Mouse (Mus musculus): Measurements from ENCODE around the gene Mob1a. TPM values are rescaled to one million over a fixed set of nuclear protein-coding genes. Genes with fewer than 3 reads are reported as not detected.
A peak's percentile ranks its signal among the peaks of the same experiment; 100 is the strongest.

Gene Mob1a
- polyA plus RNA-seq, 1 experiment, result 2.4 TPM

DNA sequence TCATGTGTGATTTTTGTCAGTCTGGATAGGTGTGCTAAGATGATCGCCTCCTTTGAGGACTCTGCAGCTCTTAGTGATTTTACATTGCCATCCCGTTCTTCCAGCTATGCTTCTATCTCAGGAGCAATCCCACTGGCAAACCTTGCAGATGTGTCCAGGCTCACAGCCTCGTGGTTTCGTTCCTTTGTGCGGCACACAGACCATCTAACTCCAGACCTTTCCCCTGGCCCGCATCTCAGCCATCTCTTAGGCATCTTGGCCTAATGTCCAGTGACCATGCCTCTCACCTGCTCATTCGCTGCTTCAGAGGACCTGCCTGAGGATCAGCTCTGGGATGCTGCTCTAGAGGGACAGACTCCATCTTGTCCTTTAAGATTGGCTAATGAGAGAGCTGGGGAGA lies 24.4 kb downstream of the Mob1a start:
- Histone ChIP-seq H3K4me3 (replicated peaks) (peak overlapping the region; percentile 82), H3K9me3 (ENCODE audit: control insufficient read depth, low read length) (no peaks in the 10 kb centered on the region), H3K4me1 (ENCODE audit: control insufficient read depth) (peaks cover 76% of the 10 kb centered on the region), H3K27me3 (ENCODE audit: control insufficient read depth) (no peaks in the 10 kb centered on the region), H3K36me3 (ENCODE audit: control insufficient read depth) (peaks cover 81% of the 10 kb centered on the region)
- TF ChIP-seq TAL1 (IDR thresholded peaks at IDR 0.05; ENCODE audit: low read length), result no peak
- TF ChIP-seq GATA1 (IDR thresholded peaks at IDR 0.05; ENCODE audit: low read length), result no peak

DNA sequence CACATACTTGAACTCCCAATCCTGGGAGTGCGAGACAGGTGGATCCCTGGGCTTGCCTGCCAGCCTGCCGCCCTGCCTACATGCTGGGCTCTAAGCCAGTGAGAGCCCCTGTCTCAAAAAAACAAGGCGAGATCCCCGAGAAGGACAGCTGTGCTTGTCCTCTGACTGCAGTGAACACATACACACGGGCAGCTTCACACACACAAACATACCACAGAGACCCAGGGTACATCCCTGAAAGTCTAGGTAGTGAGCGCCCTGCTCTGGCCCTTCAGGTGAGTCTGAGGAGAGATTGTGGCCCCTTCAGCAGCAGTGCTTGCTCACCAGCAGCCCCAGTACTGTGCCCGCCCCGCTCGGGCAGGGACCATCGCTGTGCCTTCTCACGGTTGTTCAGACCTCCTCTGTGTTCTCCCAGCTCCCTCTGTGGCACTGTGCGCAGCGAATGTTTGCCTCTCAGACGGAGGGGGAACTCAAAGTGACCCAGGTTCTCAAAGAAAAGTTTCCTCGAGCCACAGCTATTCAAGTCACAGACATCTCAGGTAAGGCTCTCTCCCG lies 25.1 kb downstream of the Mob1a start:
- H3K9me3 ChIP-seq (ENCODE audit: control insufficient read depth, low read length), result no peaks in the 10 kb centered on the region
- no peaks in the 10 kb centered on the region for H3K27me3 ChIP-seq (ENCODE audit: control insufficient read depth)
- peak overlapping the region; percentile 82 for H3K4me3 ChIP-seq (replicated peaks)
- TF ChIP-seq GATA1 (IDR thresholded peaks at IDR 0.05; ENCODE audit: low read length), result no peak
- no peak for TF ChIP-seq TAL1 (IDR thresholded peaks at IDR 0.05; ENCODE audit: low read length)
- peaks cover 82% of the 10 kb centered on the region for H3K4me1 ChIP-seq (ENCODE audit: control insufficient read depth)
- peaks cover 85% of the 10 kb centered on the region for H3K36me3 ChIP-seq (ENCODE audit: control insufficient read depth)

DNA sequence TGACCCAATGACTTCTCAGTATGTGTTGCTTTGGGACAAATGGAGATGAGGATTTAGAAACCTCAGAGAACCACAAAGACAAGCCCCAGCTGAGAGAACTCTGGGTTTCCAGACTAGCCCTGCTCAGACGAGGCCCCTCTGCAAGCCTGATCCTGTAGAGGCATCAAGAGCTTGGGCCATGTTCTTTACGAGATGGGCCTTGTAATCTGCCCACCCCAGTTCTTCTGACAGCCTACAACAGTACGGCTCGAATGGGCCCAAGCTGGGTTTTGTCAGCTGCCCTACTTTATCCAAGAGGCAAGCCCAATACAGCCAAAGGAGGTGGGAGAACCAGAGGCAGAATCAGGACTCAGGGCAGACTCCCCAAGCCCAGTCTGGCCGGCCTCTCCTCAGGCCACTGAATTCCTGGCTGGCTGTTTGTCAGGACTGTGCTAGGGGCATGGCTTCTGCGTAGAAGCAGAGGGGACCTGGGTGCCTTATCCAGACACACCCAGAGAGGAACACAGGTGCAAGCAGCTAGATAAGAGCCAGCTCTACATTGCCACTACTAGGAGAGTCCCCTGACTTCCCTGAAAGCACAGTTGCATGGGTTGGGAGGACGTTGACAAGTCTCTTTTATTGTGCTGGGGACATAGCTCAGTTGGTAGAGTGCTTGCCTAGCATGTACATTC lies 25.8 kb downstream of the Mob1a start:
- TF ChIP-seq GATA1 (IDR thresholded peaks at IDR 0.05; ENCODE audit: low read length), result peak; percentile 99
- peak; percentile 99 for TF ChIP-seq TAL1 (IDR thresholded peaks at IDR 0.05; ENCODE audit: low read length)
- Histone ChIP-seq H3K4me1 (ENCODE audit: control insufficient read depth) (peaks cover 88% of the 10 kb centered on the region), H3K4me3 (replicated peaks) (peak overlapping the region; percentile 82)

DNA sequence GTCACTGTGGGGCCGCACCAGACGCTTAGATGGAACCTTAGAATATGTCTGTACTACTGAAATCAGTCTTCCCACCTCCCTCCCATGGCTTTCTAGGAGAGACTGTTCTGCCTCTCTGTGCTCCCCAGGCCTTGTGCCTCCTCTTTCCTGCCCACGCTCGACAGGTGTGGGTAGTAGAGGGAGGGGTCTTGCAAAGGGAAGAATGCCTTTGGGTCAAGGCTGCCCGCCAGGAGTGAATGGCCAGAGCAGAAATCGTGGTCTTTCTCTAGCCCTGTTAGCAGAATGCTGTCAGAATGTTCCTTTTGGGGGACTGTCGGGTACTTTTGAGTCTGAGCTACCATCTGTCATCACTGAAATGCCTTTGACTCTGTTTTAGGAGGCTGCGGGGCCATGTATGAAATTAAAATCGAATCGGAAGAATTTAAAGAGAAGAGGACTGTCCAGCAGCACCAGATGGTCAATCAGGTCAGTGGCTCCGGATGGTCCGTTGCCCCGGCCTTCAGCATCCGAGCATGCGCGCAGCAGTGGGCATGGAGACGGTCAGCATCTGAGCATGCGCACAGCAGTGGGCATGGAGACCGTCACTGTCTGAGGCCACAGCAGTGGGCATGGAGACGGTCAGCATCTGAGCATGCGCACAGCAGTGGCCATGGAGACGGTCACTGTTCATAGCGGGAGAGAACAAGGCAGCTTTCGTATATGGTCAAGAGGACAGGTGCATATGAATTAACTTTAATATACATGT lies 27.0 kb downstream of the Mob1a start:
- no peaks in the 10 kb centered on the region for H3K27me3 ChIP-seq (ENCODE audit: control insufficient read depth)
- TF ChIP-seq GATA1 (IDR thresholded peaks at IDR 0.05; ENCODE audit: low read length), result no peak
- TF ChIP-seq TAL1 (IDR thresholded peaks at IDR 0.05; ENCODE audit: low read length), result no peak
- peaks cover 93% of the 10 kb centered on the region for H3K36me3 ChIP-seq (ENCODE audit: control insufficient read depth)
- peak overlapping the region; percentile 82 for H3K4me3 ChIP-seq (replicated peaks)
- H3K4me1 ChIP-seq (ENCODE audit: control insufficient read depth), result peaks cover 90% of the 10 kb centered on the region
- H3K9me3 ChIP-seq (ENCODE audit: control insufficient read depth, low read length), result no peaks in the 10 kb centered on the region

More for the DNA sequence above, 25.8 kb downstream of the Mob1a start:
- H3K27me3 ChIP-seq (ENCODE audit: control insufficient read depth), result no peaks in the 10 kb centered on the region
- peaks cover 90% of the 10 kb centered on the region for H3K36me3 ChIP-seq (ENCODE audit: control insufficient read depth)
- H3K9me3 ChIP-seq (ENCODE audit: control insufficient read depth, low read length), result no peaks in the 10 kb centered on the region

DNA sequence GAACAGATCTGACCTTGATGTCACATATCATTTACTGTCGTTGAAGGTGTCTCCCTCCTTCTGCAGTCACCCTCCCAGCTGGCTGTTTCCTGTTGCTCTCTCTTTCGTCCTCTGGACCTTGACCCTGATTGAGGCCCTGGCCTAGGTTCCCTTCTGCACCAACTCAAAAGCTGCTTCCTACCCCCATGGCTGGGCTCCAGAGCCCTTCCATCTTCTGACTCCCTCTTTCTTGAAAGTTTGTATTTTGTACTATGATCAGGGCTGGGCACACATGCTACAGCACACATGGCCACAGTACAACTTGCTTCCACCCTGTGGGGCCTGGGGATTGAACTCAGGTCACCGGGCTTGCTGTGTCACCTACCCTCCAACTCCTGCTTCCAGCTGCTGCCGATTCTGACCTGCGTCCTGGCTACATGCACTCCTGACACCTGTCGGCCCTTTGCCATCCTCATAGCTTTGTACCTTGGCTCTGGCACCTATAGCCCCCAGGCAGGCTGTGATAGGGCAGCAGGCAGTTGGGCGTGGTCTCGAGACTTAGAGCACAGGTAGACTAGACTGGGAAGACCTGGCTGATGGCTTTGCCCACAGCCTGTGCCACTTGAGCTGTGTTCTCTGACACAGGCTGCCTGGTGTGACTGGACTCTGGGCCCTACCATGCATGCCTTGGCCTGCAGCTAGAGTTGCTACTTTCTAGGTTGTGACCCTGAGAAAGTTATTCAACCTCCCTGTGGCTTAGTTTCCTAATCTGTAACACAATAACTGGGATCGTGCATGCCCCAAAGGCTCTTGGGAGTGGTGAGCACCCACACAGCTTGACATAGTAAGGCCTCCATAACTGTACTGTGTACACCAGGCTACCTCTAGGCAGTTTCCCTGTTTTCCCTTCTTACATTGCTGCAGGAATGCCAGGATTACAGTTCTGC lies 29.3 kb downstream of the Mob1a start:
- peaks cover 74% of the 10 kb centered on the region for H3K4me1 ChIP-seq (ENCODE audit: control insufficient read depth)
- H3K36me3 ChIP-seq (ENCODE audit: control insufficient read depth), result peaks cover 99% of the 10 kb centered on the region

DNA sequence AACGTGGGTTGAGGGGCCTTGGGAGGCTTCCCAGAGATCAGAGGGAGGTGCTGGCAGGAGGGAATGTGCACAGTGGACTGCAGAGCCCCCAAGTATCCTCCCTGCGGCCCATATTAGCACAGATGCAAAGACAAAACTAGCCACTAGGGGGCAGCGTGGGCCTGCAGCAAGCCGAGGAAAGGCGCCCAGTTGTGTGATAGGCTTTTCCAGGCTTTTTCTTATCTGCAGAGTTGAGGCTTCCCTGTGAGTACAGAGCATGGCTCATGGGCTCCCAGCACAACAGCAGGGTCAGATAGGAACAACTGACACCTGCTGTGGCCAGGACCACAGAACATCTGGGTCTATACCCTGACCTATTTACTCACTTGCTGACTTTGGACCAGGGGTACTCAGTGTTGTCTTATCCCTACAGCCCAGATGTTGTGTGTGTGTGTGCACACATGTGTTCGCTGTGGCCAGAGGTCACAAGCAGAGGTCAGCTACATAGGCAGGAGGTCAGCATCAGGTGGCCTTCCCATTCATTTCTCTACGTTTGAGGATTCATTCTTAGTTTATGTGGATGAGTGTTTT lies 30.8 kb downstream of the Mob1a start:
- no peaks in the 10 kb centered on the region for H3K27me3 ChIP-seq (ENCODE audit: control insufficient read depth)
- peaks cover 74% of the 10 kb centered on the region for H3K4me1 ChIP-seq (ENCODE audit: control insufficient read depth)
- TF ChIP-seq TAL1 (IDR thresholded peaks at IDR 0.05; ENCODE audit: low read length) (no peak), GATA1 (IDR thresholded peaks at IDR 0.05; ENCODE audit: low read length) (peak; percentile 26; the same call in 1 of the 2 replicates)
- H3K4me3 ChIP-seq (replicated peaks), result no peak overlapping the region
- peaks cover 99% of the 10 kb centered on the region for H3K36me3 ChIP-seq (ENCODE audit: control insufficient read depth)
- no peaks in the 10 kb centered on the region for H3K9me3 ChIP-seq (ENCODE audit: control insufficient read depth, low read length)

More for the DNA sequence above, 29.3 kb downstream of the Mob1a start:
- TF ChIP-seq GATA1 (IDR thresholded peaks at IDR 0.05; ENCODE audit: low read length) (no peak), TAL1 (IDR thresholded peaks at IDR 0.05; ENCODE audit: low read length) (no peak)
- Histone ChIP-seq H3K9me3 (ENCODE audit: control insufficient read depth, low read length) (no peaks in the 10 kb centered on the region), H3K27me3 (ENCODE audit: control insufficient read depth) (no peaks in the 10 kb centered on the region), H3K4me3 (replicated peaks) (no peak overlapping the region)

DNA sequence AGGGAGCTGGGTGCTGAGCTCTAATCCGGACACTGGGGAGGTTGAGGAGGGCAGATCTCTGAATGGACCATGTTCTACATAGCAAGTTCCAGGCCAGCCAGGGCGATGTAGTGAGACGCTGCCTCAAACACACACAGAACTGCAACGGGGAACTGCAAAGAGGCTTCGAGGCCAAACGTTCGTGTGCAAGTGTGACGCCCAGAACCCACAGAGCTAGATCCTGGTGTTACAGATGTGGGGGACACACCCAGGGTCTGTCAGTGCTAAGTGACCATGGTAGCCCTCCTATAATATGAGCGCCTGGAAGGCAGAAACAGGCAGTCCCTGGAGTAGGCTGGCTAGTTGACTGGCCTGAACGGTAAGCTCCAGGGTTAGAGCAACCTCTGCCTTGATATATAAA lies 31.6 kb downstream of the Mob1a start:
- Histone ChIP-seq H3K9me3 (ENCODE audit: control insufficient read depth, low read length) (no peaks in the 10 kb centered on the region), H3K36me3 (ENCODE audit: control insufficient read depth) (peaks cover 97% of the 10 kb centered on the region), H3K4me1 (ENCODE audit: control insufficient read depth) (peaks cover 71% of the 10 kb centered on the region), H3K4me3 (replicated peaks) (no peak overlapping the region), H3K27me3 (ENCODE audit: control insufficient read depth) (no peaks in the 10 kb centered on the region)
- TF ChIP-seq GATA1 (IDR thresholded peaks at IDR 0.05; ENCODE audit: low read length) (no peak), TAL1 (IDR thresholded peaks at IDR 0.05; ENCODE audit: low read length) (no peak)

DNA sequence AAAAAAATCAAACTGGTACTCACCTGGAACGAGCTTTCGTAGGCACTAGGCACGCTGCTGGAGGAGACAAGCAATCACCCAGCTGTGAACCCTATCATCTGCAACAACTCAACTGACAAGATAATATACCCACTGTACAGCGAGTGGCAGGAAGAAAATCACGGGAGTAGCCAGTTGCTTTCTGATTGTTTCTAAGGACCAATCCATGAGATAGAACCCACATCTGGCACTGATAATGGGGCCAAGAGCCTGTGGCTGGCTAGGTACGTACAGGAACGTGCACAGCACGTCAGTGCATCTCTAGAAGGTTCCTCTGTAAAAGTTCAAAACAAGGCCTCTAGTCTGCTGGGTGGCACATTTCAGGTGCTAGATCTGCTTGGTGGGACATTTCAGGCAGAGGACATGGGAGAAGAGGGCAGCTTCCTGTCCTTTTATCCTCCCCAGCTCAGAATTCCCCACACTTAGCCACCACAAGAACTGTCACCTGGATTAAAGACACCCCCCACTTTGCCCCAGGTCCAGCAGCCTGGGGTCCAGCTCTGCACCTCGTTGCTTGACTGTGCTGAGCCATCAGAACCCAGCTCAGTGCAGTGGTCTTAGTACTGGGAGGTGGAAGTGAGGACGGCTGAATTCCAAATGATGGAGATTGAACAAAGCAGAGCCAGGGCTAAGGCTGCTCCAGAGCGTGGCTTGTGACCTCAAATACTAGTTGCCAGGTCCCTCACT lies 35.9 kb downstream of the Mob1a start:
- Histone ChIP-seq H3K36me3 (ENCODE audit: control insufficient read depth) (peaks cover 69% of the 10 kb centered on the region), H3K4me1 (ENCODE audit: control insufficient read depth) (peaks cover 36% of the 10 kb centered on the region), H3K9me3 (ENCODE audit: control insufficient read depth, low read length) (no peaks in the 10 kb centered on the region), H3K4me3 (replicated peaks) (no peak overlapping the region), H3K27me3 (ENCODE audit: control insufficient read depth) (no peaks in the 10 kb centered on the region)
- TF ChIP-seq TAL1 (IDR thresholded peaks at IDR 0.05; ENCODE audit: low read length) (no peak), GATA1 (IDR thresholded peaks at IDR 0.05; ENCODE audit: low read length) (no peak)

All from erythroblast, embryonic 14.5 days (primary cell).